Mouse (Mus musculus): Measurements from ENCODE around the gene C2cd3.

The C2cd3 gene

DNA sequence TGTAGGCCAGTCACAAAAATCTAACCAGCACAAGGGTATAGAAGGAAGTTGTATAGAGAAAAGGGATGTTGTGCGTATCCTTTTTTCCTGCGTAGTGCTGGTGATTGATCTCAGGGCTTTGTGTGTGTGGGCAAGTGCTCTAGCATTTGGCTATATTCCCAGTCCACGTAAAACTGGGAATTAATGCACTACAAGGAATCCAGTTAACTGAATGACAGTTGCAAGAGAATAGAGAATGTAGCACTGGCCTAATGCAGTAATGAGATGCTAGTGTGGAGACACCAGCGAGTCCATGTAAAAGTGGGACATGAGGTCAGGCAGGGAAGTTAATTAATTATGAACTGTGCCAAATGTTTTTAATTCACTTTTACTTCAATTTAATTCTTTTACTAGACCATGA, 30.7 kb downstream of the C2cd3 start:
- no peak for DNase-seq (ENCODE audit: low spot score in 2 of 2)

DNA sequence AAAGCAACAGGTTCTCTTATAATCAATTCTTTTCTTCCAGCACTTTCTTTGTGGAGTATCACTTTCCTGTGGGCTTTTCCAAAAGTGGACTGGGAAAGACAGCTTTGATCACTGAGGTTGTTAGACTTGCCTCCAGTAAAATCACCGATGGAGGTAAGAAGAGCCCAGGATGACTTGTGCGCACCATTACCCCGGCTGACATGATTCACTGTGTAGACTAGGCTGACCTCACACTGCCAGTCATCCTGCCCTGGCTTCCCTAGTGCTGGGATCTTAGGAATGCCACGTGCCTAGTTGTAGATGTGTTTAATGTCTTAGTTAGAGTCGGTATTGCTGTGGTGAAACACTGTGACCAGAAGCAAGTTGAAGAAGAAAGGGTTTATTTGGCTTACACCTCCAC, 35.6 kb downstream of the C2cd3 start:
- DNase-seq (ENCODE audit: low spot score in 2 of 2): no peak

DNA sequence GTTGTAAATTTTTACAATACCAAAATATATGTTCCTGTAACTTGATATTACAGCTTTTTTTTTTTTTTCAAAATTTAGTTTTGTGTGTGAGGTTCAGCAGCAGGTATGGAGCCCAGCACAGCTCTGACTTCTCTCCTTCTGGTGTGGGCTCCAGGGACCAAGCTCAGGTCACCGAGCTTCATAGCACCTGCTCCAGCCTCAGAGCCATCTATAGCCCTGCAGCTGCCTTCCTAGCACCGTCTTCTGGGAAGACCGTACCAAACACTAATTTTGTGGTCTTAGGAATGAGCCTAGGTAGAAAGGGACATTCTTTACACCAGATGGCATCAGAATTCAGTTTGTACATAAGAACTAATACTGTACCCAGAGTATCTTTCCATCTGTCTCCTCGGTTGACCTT, 36.7 kb downstream of the C2cd3 start:
- no peak for DNase-seq (ENCODE audit: low spot score in 2 of 2)

DNA sequence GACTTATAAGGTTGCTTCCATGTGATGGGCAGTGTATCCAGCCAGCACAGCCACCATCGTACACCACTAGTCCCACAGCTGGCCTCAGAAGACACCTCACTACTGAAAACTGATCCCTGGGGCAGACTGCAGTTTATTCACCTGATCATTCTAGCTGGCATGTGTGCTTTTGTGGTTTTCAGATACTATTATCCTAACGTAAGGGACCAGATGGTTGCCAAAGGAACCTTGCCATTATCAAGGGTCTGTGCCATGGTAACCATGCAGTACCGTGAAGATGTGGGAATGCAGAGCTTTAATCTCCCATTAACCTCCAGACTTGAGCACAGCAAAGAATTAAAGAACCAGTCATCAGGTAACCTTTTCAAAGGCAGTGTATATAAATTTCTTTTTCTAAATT, 53.8 kb downstream of the C2cd3 start:
- DNase-seq (ENCODE audit: low spot score in 2 of 2): no peak

DNA sequence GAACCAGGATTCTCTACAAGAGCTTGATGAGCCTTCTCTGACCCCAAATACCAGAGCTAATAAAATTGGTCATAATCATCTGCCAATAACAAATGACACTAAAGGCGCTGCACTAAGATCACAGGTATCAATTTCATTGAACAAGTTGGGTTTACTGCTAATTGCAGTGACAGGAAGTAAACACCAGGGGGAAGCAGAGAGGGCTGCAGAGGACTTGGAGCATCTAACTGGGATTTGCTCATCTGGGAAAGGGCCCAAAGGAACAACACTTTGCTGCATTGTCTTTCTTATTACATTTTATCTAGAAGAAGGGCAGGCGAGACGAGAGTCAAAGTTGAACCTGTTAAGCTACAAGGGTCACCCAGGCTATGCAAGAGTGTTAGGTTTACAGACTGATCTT, 57.1 kb downstream of the C2cd3 start:
- DNase-seq (ENCODE audit: low spot score in 2 of 2): peak in 1 of 2 experiments; percentile 42

DNA sequence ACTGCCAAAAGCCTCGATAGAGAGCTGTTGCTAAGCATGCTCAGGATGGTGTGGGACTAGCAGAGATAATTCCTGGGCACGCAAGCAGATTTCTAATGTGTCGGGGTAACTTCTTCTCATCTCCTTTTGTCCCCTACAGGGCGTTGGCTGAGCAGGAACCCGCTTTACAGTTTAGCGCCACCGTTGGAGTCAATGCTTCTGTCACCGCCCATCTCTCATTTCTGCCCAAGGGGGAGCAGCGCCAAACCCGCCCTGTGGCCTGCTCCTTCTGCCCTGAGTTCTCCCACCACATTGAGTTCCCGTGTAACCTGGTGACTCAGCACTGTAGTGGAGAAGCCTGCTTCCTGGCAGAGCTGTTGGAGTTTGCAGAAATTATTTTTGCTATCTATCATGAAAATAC, 57.9 kb downstream of the C2cd3 start:
- DNase-seq (ENCODE audit: low spot score in 2 of 2): no peak

DNA sequence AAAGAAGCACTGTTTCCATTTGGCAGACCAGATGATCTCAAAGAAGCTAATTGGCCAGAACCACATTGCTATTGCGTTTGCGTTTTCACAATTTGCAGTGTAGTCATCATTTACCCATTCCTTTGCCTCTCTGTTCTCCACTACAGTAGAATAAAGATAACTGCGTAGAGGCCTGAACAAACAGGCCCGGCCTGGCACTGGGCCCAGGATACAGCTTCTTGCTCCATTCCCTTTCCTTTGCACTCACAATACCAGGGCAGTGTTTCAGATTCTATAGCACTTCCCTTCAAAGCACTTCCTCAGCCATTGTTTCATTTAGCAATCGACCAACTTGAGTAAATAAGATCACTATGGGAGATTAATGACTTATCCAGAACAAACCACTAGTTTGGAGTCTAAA, 59.1 kb downstream of the C2cd3 start:
- no peak for DNase-seq (ENCODE audit: low spot score in 2 of 2)

DNA sequence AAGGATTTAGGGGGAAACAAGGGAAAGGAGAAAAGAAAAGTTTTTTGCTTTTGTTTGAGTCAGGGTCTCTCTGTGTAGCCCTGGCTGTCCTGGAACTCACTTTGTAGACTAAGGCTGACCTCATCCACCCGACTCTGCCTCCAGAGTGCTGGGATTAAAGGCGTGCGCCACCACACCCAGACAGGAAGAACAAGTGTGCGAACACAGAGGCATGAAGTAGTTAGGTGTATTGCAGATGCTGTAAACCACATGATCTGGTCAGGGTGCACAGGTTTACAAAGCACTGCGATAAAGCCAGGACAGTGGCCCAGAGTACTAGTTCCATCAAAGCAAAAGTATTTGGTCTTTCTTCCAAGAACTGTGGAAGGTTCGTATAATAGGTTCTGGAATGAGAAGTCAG, 61.3 kb downstream of the C2cd3 start:
- DNase-seq (ENCODE audit: low spot score in 2 of 2): no peak

DNA sequence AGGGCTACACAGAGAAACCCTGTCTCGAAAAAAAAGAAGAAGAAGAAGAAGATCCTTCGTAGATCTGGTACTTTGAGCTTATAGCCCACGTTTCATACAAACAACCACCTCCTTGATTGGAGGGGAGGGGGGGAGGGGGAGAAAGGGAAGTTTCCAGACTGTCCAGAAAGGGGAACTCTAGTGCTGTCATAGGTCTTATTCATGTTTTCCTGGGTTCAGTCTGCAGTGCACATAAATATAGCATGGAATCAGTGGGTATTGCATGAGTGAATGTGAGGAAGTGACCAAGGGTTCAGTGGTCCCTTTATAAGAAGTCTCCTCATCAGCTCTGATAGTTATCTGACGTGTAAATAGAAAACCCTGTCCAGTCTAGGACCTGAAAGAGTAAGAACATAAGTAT, 71.7 kb downstream of the C2cd3 start:
- no peak for DNase-seq (ENCODE audit: low spot score in 2 of 2)

DNA sequence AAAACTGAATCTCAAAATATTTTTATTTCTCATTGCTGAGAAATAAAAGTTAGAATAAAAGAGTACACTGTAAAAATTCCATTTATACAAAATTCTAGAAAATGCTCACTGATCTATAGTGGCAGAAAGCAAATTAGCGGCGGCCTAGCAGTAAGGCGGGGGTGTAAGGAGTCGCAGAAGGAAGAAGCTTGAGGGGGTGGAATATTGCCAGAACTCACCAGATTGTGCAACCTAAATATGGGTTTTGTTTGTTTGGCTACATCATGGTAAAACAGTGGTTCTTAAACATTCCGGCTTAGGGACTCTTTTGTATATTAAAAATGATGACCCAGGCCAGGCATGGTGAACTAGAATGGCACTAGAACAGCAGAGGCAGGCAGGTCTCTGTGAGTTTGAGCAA, 74.2 kb downstream of the C2cd3 start:
- no peak for DNase-seq (ENCODE audit: low spot score in 2 of 2)

DNA sequence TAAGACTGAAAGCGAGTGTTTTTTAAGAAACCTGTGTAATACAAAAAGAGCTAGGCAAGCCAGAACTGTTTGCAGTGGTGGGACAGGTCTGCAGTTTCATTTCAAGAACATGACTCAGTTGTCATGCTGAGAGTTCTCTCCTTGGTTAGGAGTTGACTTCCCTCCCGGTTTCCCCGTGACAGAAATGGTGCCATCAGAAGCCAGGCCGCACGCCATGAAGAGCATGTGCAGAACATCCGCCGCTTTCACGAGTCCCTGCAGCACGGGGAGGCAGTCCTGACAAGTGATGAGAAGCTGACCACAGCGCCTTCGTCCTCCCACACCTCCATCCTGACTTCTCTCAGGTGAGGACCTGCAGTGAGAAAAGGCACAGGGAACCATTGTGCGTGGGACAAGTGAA, 76.5 kb downstream of the C2cd3 start:
- no peak for DNase-seq (ENCODE audit: low spot score in 2 of 2)

DNA sequence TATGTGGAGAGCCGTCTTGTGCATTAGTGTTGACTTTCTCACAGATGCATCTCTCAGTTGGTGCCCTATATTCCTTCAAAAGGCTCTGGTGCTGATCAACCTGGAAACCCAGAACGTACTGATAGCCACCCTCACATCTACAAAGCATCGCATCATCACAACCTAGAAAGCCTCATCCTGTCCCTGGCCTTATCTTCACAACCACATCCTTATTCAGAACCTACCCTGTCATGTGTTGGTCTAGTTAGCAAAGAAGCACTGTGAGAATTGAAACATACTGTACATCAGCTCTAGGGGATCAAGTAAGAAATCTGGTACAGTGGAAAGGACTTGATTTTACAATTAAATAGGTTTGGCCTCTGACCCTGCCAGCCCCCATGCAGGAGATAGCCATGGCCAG, 77.0 kb downstream of the C2cd3 start:
- DNase-seq (ENCODE audit: low spot score in 2 of 2): no peak

DNA sequence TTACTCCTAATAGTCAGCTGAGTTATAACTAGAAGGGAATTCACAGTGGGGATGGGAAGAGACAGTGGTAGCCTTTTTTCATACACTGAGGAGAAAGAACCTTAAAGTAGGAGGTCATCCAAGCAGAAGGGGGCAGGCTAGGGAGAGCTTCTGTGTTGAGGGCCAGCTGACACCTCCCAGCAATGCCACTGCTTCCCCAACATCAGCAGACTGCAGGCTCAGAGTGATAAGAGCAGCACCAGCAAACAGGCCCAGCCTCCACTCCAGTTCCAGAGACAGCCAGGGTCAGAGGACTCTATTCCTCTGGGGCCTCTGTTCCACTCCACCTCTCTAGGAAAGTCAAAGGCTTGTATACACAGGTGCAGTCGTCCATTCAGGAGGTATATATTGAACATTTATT, 86.1 kb downstream of the C2cd3 start:
- DNase-seq (ENCODE audit: low spot score in 2 of 2): no peak

DNA sequence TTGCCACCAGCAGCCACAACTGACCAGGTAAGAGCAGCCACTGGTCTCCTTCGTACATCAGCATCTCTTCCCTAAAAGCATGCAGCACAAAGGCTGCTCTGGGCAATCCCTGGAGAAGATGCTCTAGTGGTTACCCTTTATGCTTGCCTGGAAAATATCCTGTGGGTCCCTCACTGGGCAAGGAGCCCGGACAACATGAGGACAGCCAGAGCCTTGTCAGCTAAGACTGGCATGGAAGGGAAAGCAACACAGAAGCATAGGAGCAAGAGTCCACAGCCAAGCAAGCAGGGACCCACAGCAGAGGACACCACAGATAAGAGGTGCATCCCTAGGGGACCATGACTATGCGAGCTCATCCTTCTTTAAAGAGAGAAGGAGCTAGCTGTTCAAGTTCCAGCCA, 87.8 kb downstream of the C2cd3 start:
- DNase-seq (ENCODE audit: low spot score in 2 of 2): no peak

DNA sequence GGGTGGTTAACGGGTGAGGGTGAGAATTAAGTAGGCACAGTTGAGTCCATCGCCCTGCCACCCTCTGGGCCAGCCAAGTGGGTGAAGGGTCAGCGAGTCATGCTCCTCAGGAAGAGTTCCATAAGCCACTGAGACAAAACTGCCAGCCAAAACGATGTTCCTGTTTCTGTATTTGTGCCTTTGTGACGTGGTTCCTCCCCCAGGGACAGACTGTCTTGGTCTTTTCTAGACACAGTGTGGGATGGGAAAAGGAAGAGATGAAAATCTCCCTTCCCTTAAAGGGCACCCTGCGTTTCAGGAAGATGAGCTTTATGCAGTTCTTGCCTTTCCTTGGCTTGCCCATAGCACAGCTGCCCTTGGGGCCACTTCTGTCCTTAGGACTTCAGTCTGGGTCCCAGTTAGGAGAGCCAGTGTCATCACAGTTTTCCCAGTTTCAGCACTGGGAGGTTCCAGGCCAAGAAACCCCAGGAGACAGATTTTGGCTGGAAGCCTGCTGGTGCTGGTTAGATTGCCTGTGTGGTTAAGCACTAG, 89.7 kb downstream of the C2cd3 start:
- DNase-seq (ENCODE audit: low spot score in 2 of 2): peak; percentile 29 to 34

DNA sequence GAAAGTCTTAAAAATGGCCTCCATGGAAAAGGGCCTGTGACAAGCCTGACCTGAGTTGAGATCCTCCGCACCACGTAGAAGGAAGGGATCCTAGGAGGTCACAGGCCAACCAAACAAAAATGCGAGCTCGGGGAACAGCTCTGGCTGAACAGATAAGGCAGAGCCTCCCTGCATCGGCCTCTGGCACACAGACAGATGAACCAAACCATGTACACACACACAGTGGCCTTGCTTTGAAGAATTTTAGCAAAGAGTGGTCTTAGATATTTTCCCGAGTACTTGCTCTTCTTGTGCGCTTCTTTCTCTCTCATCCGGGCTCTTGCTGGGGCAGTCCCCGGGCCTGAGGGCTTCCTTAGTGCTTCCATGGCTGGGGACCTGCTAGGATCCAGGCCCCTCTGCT, 91.2 kb downstream of the C2cd3 start:
- DNase-seq (ENCODE audit: low spot score in 2 of 2): no peak

DNA sequence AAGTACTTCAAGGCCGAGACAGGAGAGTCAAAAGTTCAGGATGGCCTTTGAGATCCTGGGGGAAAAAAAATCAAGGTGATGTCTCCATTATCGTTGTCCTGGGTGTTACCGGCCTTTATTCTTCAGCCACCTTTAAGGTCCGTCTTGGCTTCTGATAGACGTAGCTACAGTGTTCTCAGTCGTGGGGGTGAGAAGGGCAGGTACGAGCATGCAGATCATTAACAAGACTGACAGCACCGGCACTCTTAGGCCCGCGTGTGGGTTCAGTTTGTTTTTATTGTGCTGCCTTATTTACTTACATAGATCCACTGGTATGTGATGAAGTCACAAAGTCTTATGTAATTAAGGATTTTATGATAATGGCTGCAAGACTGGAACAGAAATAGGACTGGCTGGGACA, 91.7 kb downstream of the C2cd3 start:
- DNase-seq (ENCODE audit: low spot score in 2 of 2): no peak

DNA sequence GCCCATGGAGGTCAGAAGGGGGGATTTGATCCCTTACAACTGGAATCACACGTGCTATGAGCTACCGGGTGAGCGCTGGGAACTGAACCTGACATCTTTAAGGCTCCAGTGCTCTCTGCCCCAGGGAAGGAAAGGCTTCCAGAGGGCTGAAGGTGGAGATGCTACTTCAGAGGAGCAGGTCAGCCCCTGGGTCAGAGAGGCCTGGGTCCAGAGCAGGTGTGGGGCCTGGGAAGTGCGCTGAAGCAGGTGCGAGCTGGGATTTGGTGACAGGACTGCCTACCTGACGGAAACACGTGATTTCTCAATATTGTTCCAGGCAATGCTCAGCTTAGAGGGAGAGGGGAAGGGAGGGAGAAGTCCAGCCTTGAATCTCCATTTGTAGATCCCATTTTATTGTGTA, 92.2 kb downstream of the C2cd3 start:
- DNase-seq (ENCODE audit: low spot score in 2 of 2): no peak

DNA sequence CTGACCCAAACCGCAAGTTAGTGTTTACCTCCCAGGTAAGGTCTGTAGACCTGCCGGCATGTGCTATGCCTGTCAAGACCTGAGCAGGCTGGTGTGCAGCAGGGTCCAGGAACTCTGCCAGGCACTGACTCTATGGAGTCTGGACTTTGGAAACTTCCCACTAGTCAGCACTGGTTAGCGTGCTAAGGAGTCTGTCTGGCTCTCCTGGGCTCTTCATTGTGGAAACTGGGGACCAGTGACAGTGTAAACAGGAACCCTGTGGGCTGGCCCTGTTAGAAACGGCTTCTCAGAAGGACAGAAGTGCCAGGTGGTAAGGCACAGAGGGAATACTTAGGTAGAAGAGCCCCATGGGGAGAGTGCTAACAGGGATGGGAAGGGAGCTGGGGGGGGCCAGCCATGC, 93.2 kb downstream of the C2cd3 start:
- no peak for DNase-seq (ENCODE audit: low spot score in 2 of 2)

DNA sequence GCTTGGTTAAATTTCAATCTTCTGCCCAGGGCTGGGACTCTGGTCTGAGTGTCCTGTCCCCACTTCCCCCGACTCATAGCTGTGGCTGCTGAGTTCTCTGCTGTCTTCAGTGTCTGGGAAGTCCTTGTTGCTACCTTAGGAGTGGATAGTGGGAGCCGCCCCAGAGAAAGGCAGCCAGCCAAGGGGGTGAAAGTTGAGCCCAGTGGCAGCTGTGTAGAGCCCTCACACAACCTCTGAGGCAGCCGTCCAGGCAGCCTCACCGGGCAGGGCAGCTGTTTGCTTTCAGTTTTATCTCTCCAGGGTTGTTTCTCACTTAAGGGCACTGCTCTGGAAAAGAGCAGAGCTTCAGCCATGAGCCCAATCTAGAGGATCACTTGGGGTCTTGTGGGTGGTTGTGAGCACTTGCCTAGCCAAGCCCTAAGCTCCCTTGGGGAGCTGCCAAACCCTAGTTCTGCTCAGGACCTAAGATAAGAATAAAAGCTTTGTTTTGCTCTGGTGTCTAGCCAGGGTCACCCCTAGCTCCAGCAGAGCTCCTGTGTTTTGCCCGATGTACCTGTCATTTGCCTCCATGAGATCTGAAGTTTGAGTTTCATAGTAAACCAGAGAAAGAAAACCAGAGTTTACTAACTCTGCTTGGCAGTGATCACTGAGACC, 93.8 kb downstream of the C2cd3 start:
- no peak for DNase-seq (ENCODE audit: low spot score in 2 of 2)

DNA sequence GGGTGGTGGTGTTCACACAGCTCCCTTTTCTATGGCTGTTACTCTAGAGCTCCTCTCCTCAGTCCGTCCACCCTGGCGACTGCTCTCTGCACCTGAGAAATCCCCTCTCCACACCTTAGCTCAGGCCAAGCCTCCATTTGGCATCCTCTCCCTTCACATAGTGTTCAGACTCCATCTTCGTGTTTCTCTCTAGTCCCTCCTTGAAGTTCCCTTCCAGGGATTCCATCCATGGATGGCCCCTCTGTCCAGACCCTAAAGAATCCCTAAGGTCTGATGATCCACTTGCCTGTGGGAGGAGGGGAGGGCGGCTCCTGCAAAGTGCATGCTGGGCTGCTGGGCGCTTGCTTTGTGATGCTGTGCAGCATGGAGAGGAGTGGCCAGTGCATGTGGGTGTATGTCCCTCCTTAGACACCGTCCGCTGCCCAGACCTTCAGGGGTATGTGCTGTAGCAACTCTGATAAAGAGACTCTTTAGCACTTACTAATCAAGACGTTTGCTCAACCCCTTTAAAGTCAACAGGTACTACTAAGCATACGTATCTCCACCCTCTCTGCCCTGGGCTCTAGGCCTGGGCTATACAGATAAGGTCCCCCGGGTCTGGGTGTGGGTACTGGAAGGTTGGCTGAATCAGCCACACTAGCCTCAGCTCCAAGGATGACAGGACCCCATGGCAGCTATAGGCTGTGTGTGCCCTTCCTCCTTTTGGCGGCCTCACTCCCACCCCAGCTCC, 94.9 kb downstream of the C2cd3 start:
- no peak for DNase-seq (ENCODE audit: low spot score in 2 of 2)

DNA sequence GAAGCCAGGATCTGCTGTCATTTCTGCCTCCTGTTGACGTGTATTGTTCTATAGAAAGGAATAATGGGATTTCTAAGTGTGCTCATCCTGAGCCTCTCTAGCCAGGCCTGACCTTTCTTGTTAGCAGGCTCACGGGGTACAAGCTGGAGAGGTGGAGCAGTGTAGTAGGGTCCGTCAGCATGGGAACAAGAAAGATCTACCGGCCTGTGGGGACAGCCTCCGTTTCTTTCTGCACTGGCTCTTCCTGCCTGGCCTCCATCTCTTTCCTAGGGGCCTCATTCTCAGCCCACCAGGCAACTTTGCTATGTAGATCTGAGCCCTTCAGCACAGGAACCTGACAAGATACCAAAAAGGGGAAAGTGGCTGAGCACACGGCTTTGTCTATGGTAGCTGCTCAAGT, 96.7 kb downstream of the C2cd3 start:
- no peak for DNase-seq (ENCODE audit: low spot score in 2 of 2)

DNA sequence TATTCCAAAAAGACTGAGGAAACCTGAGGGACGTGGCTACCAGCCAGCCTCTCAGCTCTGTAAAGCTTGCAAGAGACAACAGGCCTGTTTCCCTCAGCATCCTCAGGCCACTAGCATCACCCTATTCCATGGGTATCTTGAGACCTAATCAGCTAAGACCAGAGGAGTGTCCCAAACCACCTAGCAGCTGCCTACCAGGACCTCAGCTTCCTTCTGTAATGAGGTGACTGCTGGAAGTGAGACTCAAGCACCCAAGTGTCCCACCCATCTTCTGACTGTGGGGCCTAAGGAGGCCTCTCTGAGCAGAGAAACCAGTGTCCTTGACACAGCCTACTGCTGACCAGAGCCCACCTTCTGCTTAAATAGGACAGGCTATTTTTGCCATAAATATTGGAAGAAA, 97.5 kb downstream of the C2cd3 start:
- no peak for DNase-seq (ENCODE audit: low spot score in 2 of 2)

All from frontal cortex, postnatal 14 days (tissue).